Mouse (Mus musculus) cerebellum, adult 11 months (tissue): ENCODE measurements around the gene Hoxd10.

Experiments
- DNase-seq: peaks from one replicate; pipeline ENCODE4 v3.0.0; 2022

Hoxd10 gene

DNA sequence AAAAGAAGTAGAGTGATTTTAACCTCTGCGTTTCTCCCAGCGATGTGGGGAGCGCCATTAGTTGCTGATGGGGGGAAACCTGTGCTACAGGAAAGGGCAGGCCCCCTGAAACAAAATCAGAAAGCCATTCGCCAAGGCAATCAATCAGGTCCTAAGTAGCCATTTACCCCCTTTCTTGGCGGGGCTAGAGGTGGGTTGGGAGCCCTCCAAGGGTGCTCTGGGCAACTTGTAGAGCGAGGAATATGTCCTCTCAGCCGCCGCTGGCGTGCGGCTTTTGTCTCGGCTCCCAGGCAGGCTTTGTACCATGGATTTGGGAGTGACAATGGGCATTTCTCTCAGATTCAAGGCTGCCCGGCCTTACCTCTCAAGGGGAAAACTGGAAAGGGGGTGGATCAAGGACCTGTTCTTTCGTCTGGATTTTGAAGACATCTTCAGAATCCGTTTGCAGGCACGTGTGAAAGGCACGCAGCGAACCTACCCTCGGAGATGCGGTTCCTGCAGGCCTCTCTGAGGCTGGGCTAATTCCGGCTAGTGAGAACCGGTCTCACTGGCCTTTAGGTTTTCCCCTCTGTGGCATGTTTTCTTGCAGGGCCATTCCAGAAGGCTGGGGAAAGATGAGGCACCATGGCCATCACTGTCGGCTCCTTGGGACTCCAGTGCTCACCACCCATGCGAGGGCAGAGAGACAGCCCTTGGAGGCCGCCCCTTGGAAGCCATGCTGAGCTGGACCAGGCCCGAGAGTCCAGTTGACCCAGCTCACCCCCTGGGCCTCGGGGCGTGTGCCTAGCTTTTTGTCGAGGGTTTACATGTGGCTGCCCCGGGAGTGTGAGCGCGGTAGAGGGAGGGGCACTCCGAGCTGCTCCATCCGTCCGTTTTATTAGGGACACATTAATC is 5.0 kb downstream of the Hoxd10 start:
- no peak for DNase-seq

- no peak for DNase-seq
These were observed 5.9 kb downstream of the Hoxd10 start, which contains the start of gene Hoxd9 for GRCm38 (mm10) chr2:74697567-74698121. Gene Hoxd9 (plus strand): TSS chr2:74697727.

GRCm38 (mm10) chr2:74698201-74699052 is 6.7 kb downstream of the Hoxd10 start:
- no peak for DNase-seq

GRCm38 (mm10) chr2:74699053-74699430 is 7.3 kb downstream of the Hoxd10 start:
- no peak for DNase-seq

DNA sequence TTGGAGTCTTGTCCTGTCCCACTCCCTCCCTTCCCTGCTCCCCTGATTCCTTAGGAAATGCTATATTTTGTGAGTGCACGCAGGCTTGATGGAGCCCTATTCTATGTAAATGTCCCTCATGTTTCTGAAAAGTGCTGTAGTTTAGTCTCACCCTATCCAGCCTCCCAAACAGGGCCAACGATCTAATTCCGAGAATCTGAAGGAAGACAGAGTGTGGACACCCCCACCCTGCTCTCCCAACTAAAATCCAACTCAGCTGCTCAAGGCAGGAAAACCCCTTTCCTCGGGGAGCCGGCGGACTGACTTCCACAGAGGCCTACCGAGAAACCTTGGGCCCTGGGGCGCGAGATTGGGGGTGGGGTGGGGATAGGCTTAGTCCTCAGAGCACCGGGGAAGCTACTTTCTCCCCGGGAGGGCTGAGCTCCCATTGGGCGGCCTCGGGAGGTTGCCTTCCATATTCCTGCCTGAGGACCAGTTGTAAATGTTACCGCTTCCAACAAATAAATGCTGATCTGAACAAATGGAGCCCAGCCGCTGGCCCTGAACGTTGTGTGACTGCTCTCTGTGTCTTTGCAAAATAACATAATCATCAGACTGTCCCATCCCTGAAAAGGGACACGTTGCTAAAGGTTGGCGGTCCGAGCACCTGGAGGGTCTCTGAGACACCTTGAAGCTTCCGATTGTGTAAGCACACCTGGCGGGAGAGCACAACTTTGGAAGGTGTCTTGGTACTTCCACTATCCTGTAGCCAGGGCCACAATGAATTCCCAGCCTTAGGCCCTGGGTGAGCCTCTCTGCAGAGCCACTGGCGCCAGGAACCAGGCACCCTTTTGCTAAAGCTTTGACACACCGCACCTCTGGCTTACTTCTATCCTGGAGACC is 8.2 kb downstream of the Hoxd10 start:
- no peak for DNase-seq

DNA sequence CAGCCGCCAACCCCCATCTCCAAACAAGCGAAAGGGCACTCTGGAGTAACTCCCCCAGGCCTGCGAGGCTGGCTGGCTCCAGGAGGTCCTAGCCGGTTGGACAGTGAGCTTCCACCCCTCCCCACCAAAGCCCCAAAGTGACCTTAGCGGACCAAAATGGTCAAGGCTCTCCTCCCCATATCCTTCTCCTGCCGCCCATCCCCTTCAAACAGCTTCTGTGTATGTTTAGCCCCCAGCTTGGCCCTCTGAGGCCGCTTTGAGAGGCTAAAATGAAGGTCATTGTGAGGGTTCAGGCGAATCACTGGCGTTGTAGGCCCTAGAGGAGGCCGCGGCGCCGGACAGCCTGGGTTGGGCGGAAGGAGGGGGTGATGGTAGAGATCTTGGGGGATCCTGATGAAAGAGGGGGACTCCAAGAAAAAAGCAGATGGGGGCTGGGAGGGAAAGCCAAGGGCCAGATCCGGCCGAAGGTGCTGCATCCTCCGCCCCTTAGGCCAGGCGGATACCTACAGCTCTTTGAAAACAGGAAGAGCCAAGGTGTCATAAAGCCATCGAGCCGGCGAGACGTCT is 8.9 kb downstream of the Hoxd10 start:
- DNase-seq = no peak

- peak; percentile 40 for DNase-seq
These were observed 10.5 kb downstream of the Hoxd10 start for GRCm38 (mm10) chr2:74701949-74702819.

GRCm38 (mm10) chr2:74702820-74703219 is 11.1 kb downstream of the Hoxd10 start:
- DNase-seq = no peak

- no peak for DNase-seq
These were observed 11.6 kb downstream of the Hoxd10 start for GRCm38 (mm10) chr2:74703317-74703716.

GRCm38 (mm10) chr2:74703720-74704392 is 12.1 kb downstream of the Hoxd10 start:
- no peak for DNase-seq

GRCm38 (mm10) chr2:74704393-74704998 is 12.8 kb downstream of the Hoxd10 start, which contains the start of gene Hoxd8:
Gene Hoxd8 (plus strand): TSS chr2:74704615.
- no peak for DNase-seq

- DNase-seq = no peak
These were observed 13.3 kb downstream of the Hoxd10 start for GRCm38 (mm10) chr2:74704999-74705466.

DNA sequence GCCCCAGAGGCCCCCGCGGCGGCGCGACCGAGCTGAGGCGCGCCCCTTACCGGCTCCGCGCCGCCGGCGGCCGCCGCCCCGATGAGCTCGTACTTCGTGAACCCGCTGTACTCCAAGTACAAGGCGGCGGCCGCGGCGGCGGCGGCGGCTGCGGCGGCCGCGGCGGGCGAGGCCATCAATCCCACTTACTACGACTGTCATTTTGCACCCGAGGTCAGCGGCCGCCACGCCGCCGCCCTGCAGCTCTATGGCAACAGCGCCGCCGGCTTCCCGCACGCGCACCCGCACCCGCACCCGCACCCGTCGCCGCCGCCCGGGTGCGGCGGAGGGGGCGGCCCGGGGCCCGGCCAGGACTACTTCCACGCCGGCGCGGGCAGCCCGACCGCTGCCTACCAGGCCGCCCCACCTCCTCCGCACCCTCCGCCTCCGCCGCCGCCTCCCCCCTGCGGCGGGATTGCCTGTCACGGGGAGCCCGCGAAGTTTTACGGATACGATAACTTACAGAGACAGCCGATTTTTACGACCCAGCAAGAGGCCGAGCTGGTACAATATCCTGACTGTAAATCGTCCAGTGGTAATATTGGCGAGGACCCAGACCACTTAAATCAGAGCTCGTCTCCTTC is 13.9 kb downstream of the Hoxd10 start:
- DNase-seq = no peak

- DNase-seq = no peak
These were observed 14.8 kb downstream of the Hoxd10 start for GRCm38 (mm10) chr2:74706393-74706960.

GRCm38 (mm10) chr2:74707599-74707998 is 15.9 kb downstream of the Hoxd10 start:
- DNase-seq = no peak

DNA sequence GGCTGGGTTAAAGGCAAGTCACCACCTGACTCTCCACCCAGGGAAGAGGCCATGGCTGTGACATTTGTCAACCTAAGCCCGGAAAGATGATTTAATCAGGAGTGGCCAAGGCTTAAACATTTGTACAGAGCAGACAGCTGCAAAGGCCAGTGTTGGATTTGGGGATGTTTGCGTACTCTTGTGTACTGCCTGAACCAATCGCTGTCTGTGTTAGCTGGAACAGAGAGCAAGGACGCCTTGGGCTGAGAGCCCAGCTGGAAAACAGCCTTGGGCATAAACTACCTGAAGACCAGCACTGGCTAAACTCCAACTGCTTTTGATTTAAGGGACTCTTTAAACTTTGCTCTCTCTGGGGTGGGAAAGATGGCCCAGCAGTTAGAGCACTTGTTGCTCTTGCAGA is 17.0 kb downstream of the Hoxd10 start:
- no peak for DNase-seq

- DNase-seq = no peak
These were observed 18.0 kb downstream of the Hoxd10 start for GRCm38 (mm10) chr2:74709465-74710419.
